Mouse (Mus musculus) cerebellum, adult 2 months (tissue): ENCODE results near the gene Dcun1d3. TPM values are rescaled to one million over a fixed set of nuclear protein-coding genes. Genes with fewer than 3 reads are reported as not detected.

Experiments
- DNase-seq, 2 experiments: peaks; one replicate each; pipeline ENCODE4 v3.0.0; 2021
- H3K27ac ChIP-seq: fragments of 200-500 bp; 2 replicates; pipeline ENCODE4 v1.5.1; 2012; ENCODE audit warnings: low read length, control low read depth, inconsistent platforms; ENCODE audit not compliant: insufficient read depth
- H3K27me3 ChIP-seq: fragments of 200-500 bp; 2 replicates; pipeline ENCODE4 v1.6.1; 2012; ENCODE audit warnings: inconsistent platforms, mild to moderate bottlenecking, low read length, moderate library complexity; ENCODE audit not compliant: control insufficient read depth, insufficient read depth
- H3K4me1 ChIP-seq: fragments of 200-500 bp; 2 replicates; pipeline ENCODE4 v1.6.1; 2011; ENCODE audit warnings: low read length; ENCODE audit not compliant: control insufficient read depth, insufficient read depth
- H3K4me3 ChIP-seq: fragments of 200-500 bp; replicated peaks from 2 replicates; pipeline ENCODE3; 2011; ENCODE audit warnings: mild to moderate bottlenecking, low read depth, low read length, control low read depth; ENCODE audit not compliant: insufficient read depth
- CTCF ChIP-seq: fragments of 200-500 bp; IDR thresholded peaks from 2 replicates; pipeline ENCODE4 v1.5.1; 2011; ENCODE audit warnings: low read depth, mild to moderate bottlenecking, control low read depth, low read length, moderate library complexity, borderline replicate concordance; ENCODE audit not compliant: insufficient read depth
- POLR2A ChIP-seq: fragments of 200-500 bp; IDR thresholded peaks from 2 replicates; pipeline ENCODE4 v1.6.1; 2011; ENCODE audit warnings: low read length, control low read depth, borderline replicate concordance; ENCODE audit not compliant: insufficient read depth
- whole genome bisulfite sequencing: fragments of 180-500 bp; shearing (Covaris S2); methylation state at CpG from one replicate; pipeline ENCODE4 v1.1.7; 2018; 5-methylcytosine and 5-hydroxymethylcytosine counted together
- polyA plus RNA-seq: library from polyadenylated mRNA; depleted of rRNA; stranded (reverse); fragments of >200 nt; gene quantifications from 2 replicates; pipeline ENCODE4 v1.2.3, GENCODE M21; 2012; rRNA removed

Dcun1d3 gene
- polyA plus RNA-seq, 1 experiment = 10.8 TPM

GRCm38 (mm10) chr7:119841820-119842449, 54.2 kb downstream of the Dcun1d3 start:
- H3K4me3 ChIP-seq = no peak overlapping the region
- DNase-seq = no peak
- WGBS = 97% methylated on average over 4 of the region's 4 CpGs
- H3K4me1 ChIP-seq = no peaks in the 10 kb centered on the region
- no peak overlapping the region for H3K27ac ChIP-seq
- H3K27me3 ChIP-seq = no peaks in the 10 kb centered on the region
- TF ChIP-seq POLR2A (no peak), CTCF (no peak)

- H3K4me3 ChIP-seq = no peak overlapping the region
- no peaks in the 10 kb centered on the region for H3K27me3 ChIP-seq
- H3K4me1 ChIP-seq = no peaks in the 10 kb centered on the region
- no peak for TF ChIP-seq POLR2A
- 97% methylated on average over 4 of the region's 4 CpGs for WGBS
- H3K27ac ChIP-seq = no peak overlapping the region
- no peak for DNase-seq
Observed at GRCm38 (mm10) chr7:119835996-119836777, 59.9 kb downstream of the Dcun1d3 start.

GRCm38 (mm10) chr7:119835371-119835770, 60.7 kb downstream of the Dcun1d3 start:
- H3K4me1 ChIP-seq = no peaks in the 10 kb centered on the region

GRCm38 (mm10) chr7:119808723-119809122, 87.4 kb downstream of the Dcun1d3 start:
- no peak for DNase-seq
- H3K27ac ChIP-seq = no peak overlapping the region
- 94% methylated on average over 3 of the region's 3 CpGs for WGBS
- H3K4me1 ChIP-seq = no peaks in the 10 kb centered on the region
- TF ChIP-seq CTCF (no peak), POLR2A (no peak)
- H3K4me3 ChIP-seq = no peak overlapping the region
- H3K27me3 ChIP-seq = no peaks in the 10 kb centered on the region

More at GRCm38 (mm10) chr7:119835371-119835770, 60.7 kb downstream of the Dcun1d3 start:
- H3K4me3 ChIP-seq = no peak overlapping the region
- 100% methylated on average over 1 of the region's 1 CpGs for WGBS
- no peaks in the 10 kb centered on the region for H3K27me3 ChIP-seq
- no peak overlapping the region for H3K27ac ChIP-seq
- DNase-seq = no peak
- TF ChIP-seq CTCF = no peak
- no peak for TF ChIP-seq POLR2A

DNA sequence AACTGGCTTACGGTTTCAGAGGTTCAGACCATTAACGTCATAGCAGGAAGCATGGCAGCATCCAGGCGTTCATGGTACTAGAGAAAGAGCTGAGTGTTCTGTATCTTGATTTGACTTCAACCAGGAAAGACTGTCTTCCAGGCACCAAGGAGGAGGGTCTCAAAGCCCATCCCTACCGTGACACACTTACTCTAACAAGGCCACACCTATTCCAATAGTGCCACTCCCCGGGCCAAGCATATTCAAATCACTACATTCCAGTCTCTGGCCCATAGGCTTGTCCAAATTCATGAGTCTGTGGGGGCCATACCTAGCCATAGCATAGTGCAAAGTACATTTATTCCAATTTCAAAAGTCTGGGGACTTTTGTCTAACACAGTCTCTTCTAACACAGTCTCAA, 88.7 kb downstream of the Dcun1d3 start:
- no peak for DNase-seq
- WGBS = 93% methylated on average over 5 of the region's 5 CpGs
- H3K27ac ChIP-seq = no peak overlapping the region

More for the DNA sequence above, 88.7 kb downstream of the Dcun1d3 start:
- no peaks in the 10 kb centered on the region for H3K27me3 ChIP-seq
- no peaks in the 10 kb centered on the region for H3K4me1 ChIP-seq
- H3K4me3 ChIP-seq = no peak overlapping the region
- no peak for TF ChIP-seq CTCF
- no peak for TF ChIP-seq POLR2A

Other genes with a start within 250 kb of the Dcun1d3 start
- gene Acsm4, start 206.3 kb downstream of the Dcun1d3 start, polyA plus RNA-seq = not detected in 2 replicates
- gene Thumpd1, start 175.5 kb downstream of the Dcun1d3 start, polyA plus RNA-seq = 27.9 and 28.4 TPM in 2 replicates
- gene Acsm3, start 135.4 kb downstream of the Dcun1d3 start, polyA plus RNA-seq = 0.10 and 0.23 TPM in 2 replicates
- 4.8 and 6.4 TPM in 2 replicates for gene Rexo5, start 102.3 kb downstream of the Dcun1d3 start, polyA plus RNA-seq
- 5.9 TPM in 2 replicates for gene Eri2, start 102.2 kb downstream of the Dcun1d3 start, polyA plus RNA-seq
- 16.6 and 19.4 TPM in 2 replicates for gene Lyrm1, start 437 bp downstream of the Dcun1d3 start, polyA plus RNA-seq
- gene Dnah3, start 199.0 kb upstream of the Dcun1d3 start, polyA plus RNA-seq = 0.20 and 0.35 TPM in 2 replicates
- gene Tmem159, start 206.1 kb upstream of the Dcun1d3 start, polyA plus RNA-seq = 10.9 TPM in 2 replicates
- gene Zp2, start 249.0 kb upstream of the Dcun1d3 start, polyA plus RNA-seq = not detected in 2 replicates